Mouse (Mus musculus): ENCODE data around the gene Gon7.

The Gon7 gene

DNA sequence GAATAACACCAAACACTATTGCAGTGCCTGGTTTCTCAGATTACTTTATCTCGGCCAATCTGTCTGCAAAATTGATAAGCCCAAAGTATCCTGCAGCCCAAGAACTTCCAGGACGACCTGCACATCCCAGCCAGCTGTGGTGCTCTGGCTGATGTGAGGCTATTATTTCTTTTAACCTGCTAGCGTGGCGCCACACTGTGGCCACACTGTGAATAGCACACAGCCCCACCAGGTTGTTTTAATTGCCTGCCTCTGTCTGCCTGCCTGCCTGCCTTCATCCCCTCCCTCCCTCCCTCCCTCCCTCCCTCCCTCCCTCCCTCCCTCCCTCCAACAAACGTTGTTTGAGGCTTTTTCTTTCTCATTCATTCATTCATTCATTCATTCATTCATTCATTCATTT is 24.2 kb downstream of the Gon7 start:
- peaks cover 48% of the 10 kb centered on the region for H3K4me1 ChIP-seq (replicated peaks; ENCODE audit: low read depth, low read length)
- peak; percentile 88 for TF ChIP-seq CTCF (conservative IDR thresholded peaks at IDR 0.05; ENCODE audit: low read length)
- TF ChIP-seq POU5F1 (IDR thresholded peaks at IDR 0.05; ENCODE audit: borderline replicate concordance, low read length) = no peak
- no peak for TF ChIP-seq NANOG (IDR thresholded peaks at IDR 0.05; ENCODE audit: borderline replicate concordance, low read length)
- no peaks in the 10 kb centered on the region for H3K27me3 ChIP-seq (ENCODE audit: insufficient read depth, low read length)
- H3K36me3 ChIP-seq (ENCODE audit: insufficient read depth, low read length) = no peaks in the 10 kb centered on the region
- H3K4me3 ChIP-seq (replicated peaks; ENCODE audit: low read length) = no peak overlapping the region
- no peaks in the 10 kb centered on the region for H3K9me3 ChIP-seq (ENCODE audit: low read length)

DNA sequence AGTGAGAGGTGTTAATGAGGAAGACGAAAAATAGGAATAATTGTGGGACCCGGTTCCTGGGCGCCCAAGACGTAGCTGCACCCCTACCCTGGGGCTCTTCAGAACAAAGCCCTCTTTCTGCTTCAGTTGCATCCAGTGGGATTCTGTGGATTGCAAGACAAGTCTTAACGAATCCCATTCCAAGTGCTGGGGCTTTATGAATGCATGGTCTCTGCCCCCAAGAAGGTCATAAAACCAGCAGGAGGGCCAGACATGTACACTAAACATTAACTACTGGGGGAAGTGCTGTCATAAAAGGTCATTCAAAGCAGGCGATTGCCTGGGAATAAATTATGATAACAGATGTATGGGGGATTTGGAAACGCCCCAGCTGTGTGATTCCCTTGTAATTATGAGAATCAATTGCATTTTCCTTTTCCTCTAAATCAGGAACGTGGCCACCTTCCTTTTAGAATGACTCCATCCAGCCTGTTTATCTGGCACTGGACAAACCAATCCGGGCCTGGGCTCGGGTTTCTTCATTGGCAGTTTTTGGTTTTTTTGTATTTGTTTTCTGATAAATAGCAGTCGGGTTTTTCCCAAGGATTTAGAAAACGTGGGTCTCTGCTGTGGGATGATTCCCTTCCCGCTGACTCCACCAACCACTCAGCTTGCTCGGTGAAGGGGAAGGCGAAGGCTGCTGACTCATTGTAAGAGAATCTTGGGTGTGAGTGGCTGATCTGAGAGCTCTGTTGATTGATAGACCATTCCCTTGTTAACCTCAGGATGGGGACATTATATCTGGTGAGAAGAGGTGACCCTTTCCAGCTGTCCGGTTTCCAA is 26.6 kb downstream of the Gon7 start:
- H3K9me3 ChIP-seq (ENCODE audit: low read length) = no peaks in the 10 kb centered on the region
- no peaks in the 10 kb centered on the region for H3K27me3 ChIP-seq (ENCODE audit: insufficient read depth, low read length)
- peaks cover 71% of the 10 kb centered on the region for H3K4me1 ChIP-seq (replicated peaks; ENCODE audit: low read depth, low read length)
- H3K36me3 ChIP-seq (ENCODE audit: insufficient read depth, low read length) = no peaks in the 10 kb centered on the region
- no peak for TF ChIP-seq POU5F1 (IDR thresholded peaks at IDR 0.05; ENCODE audit: borderline replicate concordance, low read length)
- no peak for TF ChIP-seq CTCF (conservative IDR thresholded peaks at IDR 0.05; ENCODE audit: low read length)
- no peak for TF ChIP-seq NANOG (IDR thresholded peaks at IDR 0.05; ENCODE audit: borderline replicate concordance, low read length)
- peak overlapping the region; percentile 51 for H3K4me3 ChIP-seq (replicated peaks; ENCODE audit: low read length)

DNA sequence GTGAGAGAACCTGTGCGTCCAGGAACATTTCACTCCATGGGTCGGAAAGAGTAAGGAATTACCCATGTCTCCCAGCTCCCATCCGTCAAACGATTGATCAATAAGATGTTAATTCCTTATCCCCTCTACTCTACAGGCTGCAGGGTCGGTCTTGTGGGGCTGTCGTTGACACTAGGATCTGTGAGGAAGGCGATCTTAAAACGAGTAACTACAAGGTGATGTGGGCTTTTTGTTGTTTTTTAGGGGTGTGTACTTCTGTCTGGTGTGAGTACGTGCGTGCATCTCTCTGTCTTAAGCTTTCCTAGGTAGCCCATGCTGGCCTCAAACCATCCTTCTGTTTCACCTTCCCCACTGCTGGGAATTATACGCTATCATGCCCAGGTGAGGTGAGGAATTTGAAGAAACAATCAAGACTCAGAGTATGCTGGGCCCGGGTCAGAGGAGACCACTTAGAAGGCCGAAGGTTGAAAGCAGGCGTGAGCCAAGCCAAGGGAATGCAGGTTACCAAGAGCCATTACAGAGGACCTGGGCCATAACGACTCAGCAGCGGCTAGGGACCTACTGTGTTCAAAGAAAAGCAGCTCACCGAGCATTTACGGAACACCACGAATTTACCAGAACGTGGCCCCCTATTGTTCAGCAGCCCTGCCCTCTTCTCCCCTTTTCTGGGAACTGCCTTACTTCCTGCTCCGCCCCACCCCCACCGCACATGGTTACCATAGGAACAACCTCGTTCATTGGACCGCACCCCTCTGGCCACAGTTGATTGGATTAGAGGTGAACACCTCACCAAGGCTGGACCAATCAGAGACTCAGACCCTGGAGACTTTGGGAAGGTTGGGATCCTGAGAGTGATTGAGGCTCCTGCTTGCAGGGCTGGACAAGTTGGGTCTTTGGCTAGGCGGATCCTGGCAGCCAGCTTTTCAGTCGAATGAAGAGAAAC is 27.5 kb downstream of the Gon7 start:
- H3K27me3 ChIP-seq (ENCODE audit: insufficient read depth, low read length) = no peaks in the 10 kb centered on the region
- TF ChIP-seq POU5F1 (IDR thresholded peaks at IDR 0.05; ENCODE audit: borderline replicate concordance, low read length) (no peak), CTCF (conservative IDR thresholded peaks at IDR 0.05; ENCODE audit: low read length) (no peak), NANOG (IDR thresholded peaks at IDR 0.05; ENCODE audit: borderline replicate concordance, low read length) (no peak)
- peaks cover 80% of the 10 kb centered on the region for H3K4me1 ChIP-seq (replicated peaks; ENCODE audit: low read depth, low read length)

DNA sequence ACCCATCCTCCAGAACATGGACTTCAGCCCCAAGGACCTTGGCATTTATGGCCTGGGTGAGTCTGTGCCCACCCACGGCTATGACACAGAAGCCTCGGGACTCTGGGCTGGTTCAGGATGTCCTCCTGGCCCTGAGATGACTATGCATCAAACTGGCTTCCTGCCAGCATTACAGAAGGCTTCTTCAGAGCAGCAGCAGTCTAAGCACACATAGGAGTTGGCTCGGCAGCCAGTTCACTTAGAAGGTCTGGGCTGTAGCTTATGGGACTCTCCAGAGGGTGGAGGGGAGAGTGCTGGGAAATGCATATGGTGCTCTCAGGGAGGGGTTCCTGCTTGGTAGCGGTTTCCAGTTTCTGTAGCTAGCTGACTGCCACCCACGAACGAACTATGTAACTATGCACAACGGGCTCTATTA is 31.8 kb downstream of the Gon7 start:
- no peaks in the 10 kb centered on the region for H3K27me3 ChIP-seq (ENCODE audit: insufficient read depth, low read length)
- H3K4me1 ChIP-seq (replicated peaks; ENCODE audit: low read depth, low read length) = peaks cover 94% of the 10 kb centered on the region
- H3K4me3 ChIP-seq (replicated peaks; ENCODE audit: low read length) = peak overlapping the region; percentile 53
- TF ChIP-seq NANOG (IDR thresholded peaks at IDR 0.05; ENCODE audit: borderline replicate concordance, low read length) = no peak
- no peak for TF ChIP-seq POU5F1 (IDR thresholded peaks at IDR 0.05; ENCODE audit: borderline replicate concordance, low read length)
- no peaks in the 10 kb centered on the region for H3K36me3 ChIP-seq (ENCODE audit: insufficient read depth, low read length)
- no peaks in the 10 kb centered on the region for H3K9me3 ChIP-seq (ENCODE audit: low read length)

More for the DNA sequence above, 27.5 kb downstream of the Gon7 start:
- Histone ChIP-seq H3K9me3 (ENCODE audit: low read length) (no peaks in the 10 kb centered on the region), H3K36me3 (ENCODE audit: insufficient read depth, low read length) (no peaks in the 10 kb centered on the region), H3K4me3 (replicated peaks; ENCODE audit: low read length) (peak overlapping the region; percentile 51)

DNA sequence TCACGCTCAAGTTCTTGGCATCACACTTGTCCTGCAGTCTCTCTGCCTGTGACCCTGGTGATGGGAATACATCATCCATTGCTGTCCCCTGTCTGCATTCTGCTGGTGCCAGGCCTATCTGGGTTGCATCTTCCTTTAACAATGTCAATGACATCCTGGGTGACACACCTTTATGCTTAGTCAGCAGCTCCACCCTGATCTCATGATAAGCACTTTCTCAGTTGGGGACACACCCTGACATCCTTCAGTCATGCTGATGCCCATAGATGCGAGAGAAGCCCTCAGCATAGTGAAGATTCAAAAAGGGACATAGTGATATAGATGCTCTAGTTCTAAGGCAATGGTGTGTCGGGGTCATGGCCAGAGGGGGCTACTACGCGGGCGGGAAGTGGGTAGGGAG is 32.5 kb downstream of the Gon7 start:
- Histone ChIP-seq H3K27me3 (ENCODE audit: insufficient read depth, low read length) (no peaks in the 10 kb centered on the region), H3K4me3 (replicated peaks; ENCODE audit: low read length) (peak overlapping the region; percentile 53; the same call in 1 of the 2 replicates), H3K36me3 (ENCODE audit: insufficient read depth, low read length) (no peaks in the 10 kb centered on the region), H3K9me3 (ENCODE audit: low read length) (no peaks in the 10 kb centered on the region), H3K4me1 (replicated peaks; ENCODE audit: low read depth, low read length) (peaks cover 97% of the 10 kb centered on the region)
- no peak for TF ChIP-seq NANOG (IDR thresholded peaks at IDR 0.05; ENCODE audit: borderline replicate concordance, low read length)
- no peak for TF ChIP-seq CTCF (conservative IDR thresholded peaks at IDR 0.05; ENCODE audit: low read length)
- no peak for TF ChIP-seq POU5F1 (IDR thresholded peaks at IDR 0.05; ENCODE audit: borderline replicate concordance, low read length)

DNA sequence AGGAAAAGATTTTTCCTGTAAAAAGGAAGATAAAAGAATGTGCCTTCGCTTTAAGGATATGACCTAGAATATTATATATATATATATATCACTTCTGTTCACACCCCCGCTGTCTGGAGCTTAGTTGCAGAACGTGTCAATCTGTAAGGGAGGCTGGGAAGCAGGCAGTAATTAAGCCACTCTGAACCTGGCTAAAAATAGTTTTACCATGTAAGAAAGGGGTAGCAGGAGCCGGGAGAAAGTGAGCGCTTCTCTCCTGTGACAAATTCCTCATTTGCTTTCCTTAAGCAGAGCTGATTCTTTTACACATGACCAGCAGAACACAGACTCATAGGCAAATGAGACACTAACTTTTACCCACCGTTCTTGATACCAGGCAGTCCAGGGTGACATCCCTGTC is 33.7 kb downstream of the Gon7 start:
- H3K36me3 ChIP-seq (ENCODE audit: insufficient read depth, low read length) = no peaks in the 10 kb centered on the region
- no peaks in the 10 kb centered on the region for H3K9me3 ChIP-seq (ENCODE audit: low read length)
- H3K27me3 ChIP-seq (ENCODE audit: insufficient read depth, low read length) = no peaks in the 10 kb centered on the region
- H3K4me1 ChIP-seq (replicated peaks; ENCODE audit: low read depth, low read length) = peaks cover 97% of the 10 kb centered on the region
- no peak overlapping the region for H3K4me3 ChIP-seq (replicated peaks; ENCODE audit: low read length)
- TF ChIP-seq CTCF (conservative IDR thresholded peaks at IDR 0.05; ENCODE audit: low read length) (no peak), POU5F1 (IDR thresholded peaks at IDR 0.05; ENCODE audit: borderline replicate concordance, low read length) (no peak), NANOG (IDR thresholded peaks at IDR 0.05; ENCODE audit: borderline replicate concordance, low read length) (no peak)

DNA sequence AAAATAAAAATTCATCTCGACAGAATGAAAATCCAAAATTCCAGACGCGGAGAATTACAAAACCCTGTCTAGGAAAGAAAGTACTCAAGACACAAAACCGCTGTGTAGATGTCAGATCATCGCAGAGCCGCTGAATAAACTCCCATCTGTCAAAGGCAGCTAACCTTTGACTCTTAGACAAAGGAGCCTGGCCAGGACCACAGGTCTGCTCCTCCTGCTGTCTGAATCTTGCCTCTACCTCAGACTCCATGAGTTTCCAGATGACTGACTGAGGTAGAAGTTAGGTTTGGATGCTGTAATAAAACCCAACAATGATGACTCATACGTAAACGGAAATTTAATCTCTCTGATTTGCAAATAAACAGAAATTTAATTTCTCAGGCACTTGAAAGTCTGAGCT is 34.6 kb downstream of the Gon7 start:
- Histone ChIP-seq H3K4me1 (replicated peaks; ENCODE audit: low read depth, low read length) (peaks cover 97% of the 10 kb centered on the region), H3K27me3 (ENCODE audit: insufficient read depth, low read length) (no peaks in the 10 kb centered on the region), H3K36me3 (ENCODE audit: insufficient read depth, low read length) (no peaks in the 10 kb centered on the region), H3K4me3 (replicated peaks; ENCODE audit: low read length) (peak overlapping the region; percentile 57; the same call in 1 of the 2 replicates), H3K9me3 (ENCODE audit: low read length) (no peaks in the 10 kb centered on the region)
- TF ChIP-seq POU5F1 (IDR thresholded peaks at IDR 0.05; ENCODE audit: borderline replicate concordance, low read length) (no peak), CTCF (conservative IDR thresholded peaks at IDR 0.05; ENCODE audit: low read length) (no peak), NANOG (IDR thresholded peaks at IDR 0.05; ENCODE audit: borderline replicate concordance, low read length) (no peak)

DNA sequence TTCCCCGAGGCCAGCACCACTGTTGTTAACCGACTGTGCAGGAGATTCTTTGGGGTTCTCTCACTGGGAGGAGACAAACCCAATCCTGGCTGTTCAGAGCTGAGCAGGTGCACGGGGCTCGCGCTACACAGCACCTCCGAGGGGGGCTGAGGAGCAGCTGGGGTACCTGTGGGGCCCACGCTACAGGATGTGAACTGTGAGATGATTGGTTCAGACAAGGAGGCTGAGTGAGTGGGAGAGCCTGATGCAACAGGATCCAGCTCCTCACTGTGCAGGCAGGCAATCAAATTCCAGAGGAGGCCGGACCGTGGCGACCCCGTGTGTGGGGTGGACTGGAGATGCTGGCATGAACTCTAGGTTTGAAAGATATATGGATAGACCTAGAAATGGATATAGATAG is 35.2 kb downstream of the Gon7 start:
- TF ChIP-seq NANOG (IDR thresholded peaks at IDR 0.05; ENCODE audit: borderline replicate concordance, low read length) (no peak), POU5F1 (IDR thresholded peaks at IDR 0.05; ENCODE audit: borderline replicate concordance, low read length) (no peak), CTCF (conservative IDR thresholded peaks at IDR 0.05; ENCODE audit: low read length) (no peak)
- Histone ChIP-seq H3K27me3 (ENCODE audit: insufficient read depth, low read length) (no peaks in the 10 kb centered on the region), H3K36me3 (ENCODE audit: insufficient read depth, low read length) (no peaks in the 10 kb centered on the region), H3K4me3 (replicated peaks; ENCODE audit: low read length) (peak overlapping the region; percentile 57), H3K4me1 (replicated peaks; ENCODE audit: low read depth, low read length) (peaks cover 97% of the 10 kb centered on the region), H3K9me3 (ENCODE audit: low read length) (no peaks in the 10 kb centered on the region)
